Mouse (Mus musculus) lung, embryonic 15.5 days (tissue): ENCODE data around the gene Cabin1. TPM values are rescaled to one million over a fixed set of nuclear protein-coding genes. Genes with fewer than 3 reads are reported as not detected.

Experiments
- ATAC-seq: fragments of 200-750 bp; cut with Nextera tagmentation; 2 replicates; pipeline ENCODE4 v1.8.0; 2017; ENCODE audit warnings: moderate number of reproducible peaks, borderline replicate concordance; ENCODE audit not compliant: low FRiP score, low TSS enrichment; ENCODE audit errors: extremely low read depth
- H3K27ac ChIP-seq: fragments of 300-500 bp; sonication (generic); 2 replicates; pipeline ENCODE4 v1.5.1; 2015; ENCODE audit warnings: moderate library complexity, mild to moderate bottlenecking, inconsistent platforms
- H3K27me3 ChIP-seq: fragments of 300-500 bp; sonication (generic); 2 replicates; pipeline ENCODE4 v1.6.1; 2015; ENCODE audit warnings: inconsistent platforms
- H3K36me3 ChIP-seq: fragments of 300-500 bp; sonication (generic); 2 replicates; pipeline ENCODE4 v1.6.1; 2015; ENCODE audit warnings: inconsistent platforms
- H3K4me1 ChIP-seq: fragments of 300-500 bp; sonication (generic); 2 replicates; pipeline ENCODE4 v1.6.1; 2015; ENCODE audit warnings: inconsistent platforms
- H3K4me2 ChIP-seq: fragments of 300-500 bp; sonication (generic); 2 replicates; pipeline ENCODE4 v1.6.1; 2015; ENCODE audit warnings: inconsistent platforms, mild to moderate bottlenecking, moderate library complexity
- H3K4me3 ChIP-seq: fragments of 300-500 bp; sonication (generic); 2 replicates; pipeline ENCODE4 v1.5.1; 2015; ENCODE audit warnings: mild to moderate bottlenecking, inconsistent platforms
- H3K9ac ChIP-seq: fragments of 300-500 bp; sonication (generic); 2 replicates; pipeline ENCODE4 v1.6.1; 2015; ENCODE audit warnings: inconsistent platforms
- H3K9me3 ChIP-seq: fragments of 300-500 bp; sonication (generic); 2 replicates; pipeline ENCODE4 v1.6.1; 2016; ENCODE audit warnings: inconsistent platforms
- whole genome bisulfite sequencing: fragments of 180-500 bp; shearing (Covaris S2); methylation state at CpG from one replicate; pipeline ENCODE4 v1.1.7; 2015; 5-methylcytosine and 5-hydroxymethylcytosine counted together
- polyA plus RNA-seq: library from polyadenylated mRNA; unstranded; fragments of >200 nt; fragmentation: Nextera tagmentation; extraction: Ambion mirVana; gene quantifications from 2 replicates; pipeline ENCODE4 v1.2.1, GENCODE M21; 2015

Gene Cabin1
- polyA plus RNA-seq, 1 experiment from 2014 or later = 38.7 TPM

DNA sequence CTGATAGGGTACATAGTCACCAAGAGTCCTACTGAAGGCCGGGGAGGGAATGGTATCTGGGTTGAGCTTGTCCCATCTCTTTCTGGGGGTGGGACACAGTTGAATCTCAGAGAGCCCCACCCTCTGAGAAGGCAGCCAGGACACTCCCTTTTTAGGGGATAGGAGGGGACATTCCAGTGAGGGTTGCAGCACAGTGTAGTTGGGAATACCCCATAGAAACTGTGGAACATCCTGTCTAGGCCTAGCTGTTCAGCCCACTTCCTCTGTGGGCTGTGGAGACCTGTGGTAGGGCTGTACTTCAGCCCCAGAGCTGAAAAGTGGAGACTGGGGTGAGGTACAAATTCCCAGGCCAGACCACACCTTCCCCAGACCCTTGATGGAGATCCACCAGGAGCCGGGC is 121.2 kb downstream of the Cabin1 start:
- 92% methylated on average over 2 of the region's 2 CpGs for WGBS
- Histone ChIP-seq H3K9me3 (no peaks in the 10 kb centered on the region), H3K27ac (no peak overlapping the region), H3K4me2 (no peak overlapping the region), H3K4me1 (peaks cover 12% of the 10 kb centered on the region; the same call in 1 of the 2 replicates), H3K9ac (no peak overlapping the region), H3K27me3 (no peaks in the 10 kb centered on the region), H3K4me3 (no peak overlapping the region), H3K36me3 (0 out of 2 replicates have a peak, but pooled peaks cover 5% of the 10 kb centered on the region)
- no peak for ATAC-seq

DNA sequence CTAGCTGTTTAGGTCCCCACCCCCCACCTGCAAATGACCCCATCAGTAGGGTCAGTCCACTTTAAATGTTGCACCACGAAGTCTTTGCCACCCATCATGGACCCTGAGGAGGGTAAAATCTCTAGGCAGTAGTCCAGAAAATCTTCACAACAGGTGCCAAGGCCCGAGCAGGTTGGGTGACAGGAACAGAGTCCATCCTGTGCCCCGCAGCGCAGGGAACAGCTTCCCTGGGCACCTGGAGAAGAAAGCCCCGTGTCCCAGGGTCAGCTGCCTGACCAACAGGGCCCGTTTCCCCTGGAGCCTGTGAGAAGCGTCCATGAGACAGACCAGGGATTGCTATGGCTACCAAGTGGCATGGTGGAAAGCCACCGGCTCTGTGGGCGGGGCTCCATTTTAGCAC is 121.7 kb downstream of the Cabin1 start:
- H3K27ac ChIP-seq = no peak overlapping the region
- 74% methylated on average over 9 of the region's 9 CpGs for WGBS
- no peak overlapping the region for H3K9ac ChIP-seq
- H3K27me3 ChIP-seq = no peaks in the 10 kb centered on the region
- H3K4me2 ChIP-seq = no peak overlapping the region
- no peak overlapping the region for H3K4me3 ChIP-seq
- H3K4me1 ChIP-seq = peaks cover 12% of the 10 kb centered on the region; the same call in 1 of the 2 replicates
- H3K9me3 ChIP-seq = no peaks in the 10 kb centered on the region
- ATAC-seq = no peak
- H3K36me3 ChIP-seq = 0 out of 2 replicates have a peak, but pooled peaks cover 4% of the 10 kb centered on the region

DNA sequence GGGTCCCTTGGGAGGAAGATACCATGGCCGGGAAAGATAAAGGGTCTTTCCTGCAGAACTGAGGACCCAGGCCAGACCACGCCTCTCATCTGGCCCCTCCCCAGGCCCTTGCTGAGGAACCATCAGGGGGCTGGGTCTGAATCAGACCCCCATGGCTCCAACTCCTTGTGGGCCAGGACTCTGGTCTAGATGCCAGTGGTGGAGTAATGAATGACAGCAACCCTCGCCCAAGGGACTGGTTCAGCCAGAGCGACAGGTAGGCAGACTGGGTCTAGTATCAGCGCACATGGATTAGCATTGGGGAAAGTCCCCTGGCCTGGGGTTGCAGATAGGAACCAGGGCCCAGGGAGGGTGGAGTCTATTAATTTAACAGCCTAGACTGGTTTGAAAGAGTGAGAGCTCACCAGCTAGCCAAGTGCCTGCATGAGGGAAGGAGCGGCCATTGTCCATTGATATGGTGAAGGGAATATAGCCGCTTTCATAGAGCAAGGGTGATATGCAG is 122.4 kb downstream of the Cabin1 start:
- H3K9ac ChIP-seq = no peak overlapping the region

DNA sequence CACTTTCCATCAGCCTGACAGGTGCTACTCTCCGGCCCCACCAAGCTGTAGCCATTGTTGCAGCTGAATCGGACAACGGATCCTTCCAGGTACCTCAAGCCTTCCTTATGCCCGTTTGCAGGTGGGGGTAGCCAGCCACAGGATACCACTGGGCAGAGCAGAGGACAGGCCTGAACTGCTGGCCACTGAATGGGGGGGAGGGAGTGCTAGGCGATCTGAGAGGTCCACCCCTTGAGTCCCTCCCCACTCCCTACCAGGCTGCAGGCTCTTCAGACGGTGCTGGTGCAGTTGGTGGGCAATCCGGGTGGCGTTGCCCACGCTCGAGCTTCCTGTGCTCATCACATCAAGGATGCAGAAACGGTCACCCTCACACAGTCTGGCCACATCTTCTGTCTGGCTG is 126.4 kb downstream of the Cabin1 start:
- H3K27me3 ChIP-seq = no peaks in the 10 kb centered on the region
- no peaks in the 10 kb centered on the region for H3K9me3 ChIP-seq
- WGBS = 80% methylated on average over 11 of the region's 11 CpGs
- H3K4me1 ChIP-seq = no peaks in the 10 kb centered on the region
- H3K36me3 ChIP-seq = no peaks in the 10 kb centered on the region
- no peak overlapping the region for H3K4me3 ChIP-seq
- ATAC-seq = no peak
- no peak overlapping the region for H3K27ac ChIP-seq
- H3K9ac ChIP-seq = no peak overlapping the region
- H3K4me2 ChIP-seq = no peak overlapping the region

More for the DNA sequence above, 122.4 kb downstream of the Cabin1 start:
- Histone ChIP-seq H3K36me3 (0 out of 2 replicates have a peak, but pooled peaks cover 4% of the 10 kb centered on the region), H3K9me3 (no peaks in the 10 kb centered on the region), H3K4me3 (no peak overlapping the region), H3K27ac (no peak overlapping the region), H3K4me1 (peaks cover 12% of the 10 kb centered on the region; the same call in 1 of the 2 replicates), H3K4me2 (no peak overlapping the region), H3K27me3 (no peaks in the 10 kb centered on the region)
- no peak for ATAC-seq
- WGBS = 81% methylated on average over 7 of the region's 7 CpGs

DNA sequence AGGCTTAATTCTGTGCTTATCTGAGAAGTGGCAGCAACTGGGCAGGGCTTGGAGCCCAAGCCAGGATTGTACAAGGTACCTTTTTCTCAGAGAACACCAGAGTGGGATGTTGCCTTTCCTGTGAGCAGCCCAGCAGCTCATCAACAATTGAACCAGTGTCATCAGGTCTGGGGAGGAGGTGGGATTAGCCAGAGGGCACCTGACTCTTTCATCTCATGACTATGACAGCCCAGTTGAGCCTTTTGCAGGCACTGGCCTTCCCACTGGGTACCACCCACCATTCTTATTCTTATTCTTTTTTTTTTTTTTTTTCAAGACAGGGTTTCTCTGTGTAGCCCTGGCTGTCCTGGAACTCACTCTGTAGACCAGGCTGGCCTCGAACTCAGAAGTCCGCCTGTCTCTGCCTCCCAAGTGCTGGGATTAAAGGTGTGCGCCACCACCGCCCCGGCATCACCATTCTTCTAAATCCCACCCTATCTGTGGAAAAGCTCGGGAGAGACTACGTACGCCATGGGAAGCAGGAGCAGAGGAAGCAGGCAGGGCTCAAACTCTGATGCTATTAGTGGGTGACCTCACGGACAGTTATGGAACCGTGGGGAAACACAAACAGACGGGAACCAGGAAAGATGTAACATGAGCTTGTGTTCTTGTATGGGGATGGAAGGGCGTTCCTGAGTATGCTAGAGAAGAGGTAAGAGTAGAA is 127.9 kb downstream of the Cabin1 start:
- no peak overlapping the region for H3K4me3 ChIP-seq
- ATAC-seq = no peak
- no peak overlapping the region for H3K27ac ChIP-seq
- 80% methylated on average over 12 of the region's 12 CpGs for WGBS
- no peak overlapping the region for H3K4me2 ChIP-seq
- H3K9me3 ChIP-seq = no peaks in the 10 kb centered on the region
- no peaks in the 10 kb centered on the region for H3K36me3 ChIP-seq
- H3K27me3 ChIP-seq = no peaks in the 10 kb centered on the region
- H3K9ac ChIP-seq = no peak overlapping the region
- no peaks in the 10 kb centered on the region for H3K4me1 ChIP-seq

DNA sequence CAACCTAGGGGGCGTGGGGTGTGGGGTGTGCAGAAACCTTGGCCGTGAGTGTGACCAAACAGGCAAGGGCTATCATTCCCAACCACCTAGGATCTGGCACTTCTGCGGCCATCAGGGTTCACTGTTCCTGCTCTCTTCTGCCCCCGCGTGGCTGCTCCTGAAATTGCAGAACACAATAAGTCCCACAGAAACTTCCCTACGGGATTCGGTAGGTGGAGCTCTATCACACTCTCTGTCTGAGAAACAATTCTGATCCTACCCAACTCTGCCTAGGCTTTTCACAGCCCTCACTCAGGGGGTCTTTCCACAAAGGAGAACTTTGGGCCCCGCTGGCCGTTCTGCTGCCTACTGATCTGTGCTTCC is 128.5 kb downstream of the Cabin1 start:
- no peak for ATAC-seq
- 6% methylated on average over 9 of the region's 9 CpGs for WGBS

DNA sequence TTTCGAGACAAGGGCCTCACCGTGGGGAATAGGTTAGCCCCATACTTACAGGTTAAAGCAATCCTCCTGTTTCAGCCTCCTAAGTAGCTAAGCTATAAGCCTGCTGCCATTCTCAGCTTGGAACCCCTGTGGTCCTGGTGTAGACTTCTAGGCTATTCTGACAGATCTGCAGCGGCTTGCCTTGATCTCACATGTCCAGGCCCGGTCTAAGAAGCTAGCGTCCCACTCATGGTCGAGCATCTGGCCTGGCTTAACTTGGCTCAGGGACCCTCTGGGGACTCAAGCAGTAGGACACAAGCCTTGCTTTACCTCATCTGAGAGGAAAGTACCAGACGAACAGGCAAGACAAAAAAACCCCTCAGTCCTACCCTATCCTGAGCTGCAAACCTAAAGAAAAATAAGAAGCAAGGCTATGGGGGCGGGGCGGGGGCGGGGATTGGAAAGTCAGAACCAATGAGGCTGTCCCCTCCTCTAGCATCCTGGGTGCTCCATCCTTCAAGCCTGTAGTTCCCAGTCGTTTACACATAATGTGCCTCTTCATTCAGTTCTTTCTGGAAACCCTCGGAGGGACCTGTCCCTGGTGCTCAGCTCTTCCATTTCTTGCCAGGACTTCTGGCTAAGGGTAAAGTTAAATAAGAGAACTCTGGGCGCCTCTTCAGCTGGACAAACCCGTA is 129.0 kb downstream of the Cabin1 start:
- Histone ChIP-seq H3K36me3 (no peaks in the 10 kb centered on the region), H3K9ac (no peak overlapping the region), H3K4me2 (no peak overlapping the region), H3K9me3 (no peaks in the 10 kb centered on the region), H3K4me3 (no peak overlapping the region), H3K27me3 (no peaks in the 10 kb centered on the region), H3K27ac (no peak overlapping the region), H3K4me1 (no peaks in the 10 kb centered on the region)
- 65% methylated on average over 14 of the region's 14 CpGs for WGBS
- no peak for ATAC-seq

More for the DNA sequence above, 128.5 kb downstream of the Cabin1 start:
- no peak overlapping the region for H3K4me2 ChIP-seq
- no peak overlapping the region for H3K9ac ChIP-seq
- no peaks in the 10 kb centered on the region for H3K36me3 ChIP-seq
- H3K4me3 ChIP-seq = no peak overlapping the region
- no peaks in the 10 kb centered on the region for H3K4me1 ChIP-seq
- no peak overlapping the region for H3K27ac ChIP-seq
- no peaks in the 10 kb centered on the region for H3K27me3 ChIP-seq
- no peaks in the 10 kb centered on the region for H3K9me3 ChIP-seq

DNA sequence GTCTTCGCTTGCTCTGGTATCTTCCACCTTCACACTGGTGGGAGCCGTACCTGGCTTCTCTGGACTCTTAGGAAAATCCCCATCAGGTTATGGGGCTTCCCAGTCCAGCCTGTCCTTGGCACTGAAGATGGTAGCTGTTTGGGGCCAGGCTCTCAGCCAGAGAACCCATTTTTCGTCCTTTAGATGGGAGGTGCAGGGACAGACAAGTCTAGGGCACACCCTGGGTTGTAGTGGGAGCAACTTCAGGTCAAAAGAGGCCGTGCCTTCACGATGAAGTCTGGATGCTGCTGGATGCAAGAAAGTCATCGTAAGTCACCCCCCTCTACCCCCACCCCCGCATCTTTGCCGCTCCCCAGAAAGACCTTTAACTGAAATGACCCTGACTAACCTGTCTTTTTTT is 129.5 kb downstream of the Cabin1 start:
- Histone ChIP-seq H3K4me1 (no peaks in the 10 kb centered on the region), H3K9me3 (no peaks in the 10 kb centered on the region), H3K4me2 (no peak overlapping the region), H3K27me3 (no peaks in the 10 kb centered on the region), H3K4me3 (no peak overlapping the region), H3K27ac (no peak overlapping the region), H3K9ac (no peak overlapping the region), H3K36me3 (no peaks in the 10 kb centered on the region)
- ATAC-seq = no peak
- WGBS = 92% methylated on average over 8 of the region's 8 CpGs

DNA sequence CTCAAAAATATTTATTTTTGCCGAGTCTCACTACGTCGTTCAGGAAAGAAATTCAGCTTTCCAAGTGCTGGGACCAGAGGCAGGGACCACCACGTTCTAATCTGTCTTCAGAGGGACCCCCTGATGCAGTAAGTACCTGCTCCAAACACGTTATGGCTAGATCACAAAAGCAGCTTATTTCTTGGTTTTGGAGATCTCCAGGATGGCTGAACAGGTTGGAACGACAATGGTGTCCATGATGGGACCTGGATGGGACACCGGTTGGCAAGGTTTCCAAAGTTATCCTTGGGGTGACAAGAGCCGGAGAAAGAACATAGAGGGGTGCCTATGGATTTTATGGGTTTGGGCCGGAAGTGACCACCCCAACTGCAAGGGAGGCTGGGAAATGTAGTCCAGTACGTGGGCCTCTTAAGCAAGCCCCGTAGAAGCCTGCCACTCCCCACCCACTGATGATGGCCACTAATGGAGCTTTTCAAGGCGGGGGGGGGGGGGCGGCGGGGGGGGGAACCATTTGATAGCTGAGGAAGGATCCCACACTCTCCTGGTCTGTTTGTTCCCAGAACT is 130.5 kb downstream of the Cabin1 start:
- H3K36me3 ChIP-seq = no peaks in the 10 kb centered on the region
- no peaks in the 10 kb centered on the region for H3K9me3 ChIP-seq
- H3K4me3 ChIP-seq = no peak overlapping the region
- no peaks in the 10 kb centered on the region for H3K27me3 ChIP-seq
- H3K4me2 ChIP-seq = no peak overlapping the region
- ATAC-seq = no peak
- WGBS = 67% methylated on average over 13 of the region's 14 CpGs
- no peak overlapping the region for H3K9ac ChIP-seq
- H3K27ac ChIP-seq = no peak overlapping the region
- H3K4me1 ChIP-seq = no peaks in the 10 kb centered on the region

DNA sequence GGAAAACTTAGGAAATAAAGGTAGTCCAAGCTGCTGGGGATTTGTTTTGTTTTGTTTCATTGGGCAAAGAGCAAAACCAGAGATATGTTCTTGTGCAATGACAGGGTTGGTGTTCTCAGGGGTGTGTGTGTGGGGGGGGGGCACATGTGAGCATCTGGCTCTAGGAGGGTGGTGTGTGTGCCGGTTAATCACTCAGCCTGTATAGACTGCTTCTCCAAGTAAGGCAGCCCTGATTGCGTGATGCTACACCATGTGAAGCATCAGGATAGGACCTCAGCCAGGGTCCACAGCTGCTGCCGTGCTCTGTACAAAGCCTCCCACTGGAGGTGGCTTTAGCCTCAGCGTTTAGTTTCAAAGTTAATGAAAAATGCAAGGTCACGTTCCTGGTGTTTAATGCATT is 131.1 kb downstream of the Cabin1 start:
- Histone ChIP-seq H3K4me3 (no peak overlapping the region), H3K27me3 (no peaks in the 10 kb centered on the region), H3K27ac (no peak overlapping the region), H3K4me1 (no peaks in the 10 kb centered on the region), H3K36me3 (no peaks in the 10 kb centered on the region), H3K9me3 (no peaks in the 10 kb centered on the region), H3K9ac (no peak overlapping the region), H3K4me2 (no peak overlapping the region)
- ATAC-seq = no peak
- WGBS = 74% methylated on average over 5 of the region's 5 CpGs

DNA sequence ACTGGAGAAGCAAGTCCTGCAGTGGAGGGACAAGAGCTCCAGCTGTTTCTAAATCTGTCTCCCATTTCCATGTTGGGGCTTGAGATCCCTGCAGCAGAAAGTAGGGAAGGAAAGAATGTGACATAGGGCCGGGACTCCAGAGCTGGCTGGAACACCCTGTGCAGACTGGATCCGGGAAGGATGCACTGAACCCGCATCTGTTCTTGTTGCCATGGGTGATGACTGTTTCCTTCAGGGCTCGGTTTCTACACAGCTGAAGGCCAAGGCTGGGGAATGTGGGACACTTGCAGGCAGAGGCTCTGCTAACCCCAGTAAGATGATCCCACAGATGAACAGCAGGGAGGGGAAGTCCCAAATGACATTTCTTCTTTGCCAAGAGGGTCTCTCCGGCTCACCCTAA is 131.5 kb downstream of the Cabin1 start:
- Histone ChIP-seq H3K9ac (no peak overlapping the region), H3K9me3 (no peaks in the 10 kb centered on the region), H3K27me3 (no peaks in the 10 kb centered on the region), H3K36me3 (no peaks in the 10 kb centered on the region), H3K4me3 (no peak overlapping the region), H3K4me2 (no peak overlapping the region), H3K27ac (no peak overlapping the region), H3K4me1 (peaks cover under 1% of the 10 kb centered on the region; the same call in 1 of the 2 replicates)
- 40% methylated on average over 5 of the region's 5 CpGs for WGBS
- ATAC-seq = no peak

DNA sequence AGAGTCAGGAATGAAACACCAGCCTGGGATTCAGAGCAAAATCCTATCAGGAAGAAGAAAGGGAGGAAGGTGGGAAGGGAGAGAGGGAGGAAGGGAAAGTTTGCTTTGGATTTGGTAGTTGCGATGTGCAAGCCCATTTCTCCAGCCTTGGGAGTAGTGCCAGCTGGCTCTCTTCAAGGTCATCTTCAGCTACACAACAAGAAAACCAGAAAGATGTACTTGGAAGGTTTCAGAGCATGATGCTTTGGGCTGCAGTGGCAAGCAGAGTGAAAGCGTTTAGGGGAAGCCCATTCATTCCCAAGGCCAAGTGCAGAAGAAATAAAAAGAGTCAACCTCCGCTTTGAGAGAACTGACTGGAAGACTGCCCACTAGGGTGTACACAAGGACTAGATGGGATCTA is 136.7 kb downstream of the Cabin1 start:
- Histone ChIP-seq H3K9me3 (no peaks in the 10 kb centered on the region), H3K4me1 (peaks cover 12% of the 10 kb centered on the region), H3K36me3 (no peaks in the 10 kb centered on the region), H3K27me3 (no peaks in the 10 kb centered on the region), H3K9ac (no peak overlapping the region), H3K4me3 (no peak overlapping the region), H3K27ac (peak overlapping the region; percentile 29), H3K4me2 (no peak overlapping the region)
- no peak for ATAC-seq
- WGBS = 47% methylated on average over 3 of the region's 3 CpGs
